Mouse (Mus musculus) hematopoietic stem cell, adult 5-6 weeks (primary cell): ENCODE results near the gene Alkbh6. TPM values are rescaled to one million over a fixed set of nuclear protein-coding genes. Genes with fewer than 3 reads are reported as not detected.

Experiments
- ATAC-seq, 2 experiments: fragments of 125-278 bp in 1 of 2; replicated peaks in 1 of 2; 2 replicates each; pipeline ENCODE4 v1.8.0; 2016 to 2017; ENCODE audit warnings: inconsistent platforms in 2 of 2, mild to moderate bottlenecking in 2 of 2, moderate number of reproducible peaks in 2 of 2, low read depth in 1 of 2, moderate TSS enrichment in 1 of 2; ENCODE audit not compliant: low FRiP score in 2 of 2, poor library complexity in 2 of 2, severe bottlenecking in 2 of 2, insufficient read depth in 1 of 2, low TSS enrichment in 1 of 2
- total RNA-seq: library from RNA; stranded (forward); fragments of 172-1452, 232-1000 nt; gene quantifications from 2 replicates; pipeline ENCODE4 v1.2.3, GENCODE M21; 2017

Alkbh6 gene
- 30.5 and 41.4 TPM in 2 replicates for total RNA-seq

GRCm38 (mm10) chr7:30308076-30309005, at the start of gene Alkbh6:
Gene Alkbh6, plus strand, starts transcription at chr7:30308717.
- peak; percentile 99 for ATAC-seq

GRCm38 (mm10) chr7:30265041-30265440, 43.5 kb upstream of the Alkbh6 start:
- ATAC-seq: no peak

GRCm38 (mm10) chr7:30265531-30265930, 43.0 kb upstream of the Alkbh6 start:
- no peak for ATAC-seq

- ATAC-seq: no peak
Observed at GRCm38 (mm10) chr7:30265935-30266334, 42.6 kb upstream of the Alkbh6 start.

- ATAC-seq: no peak
Observed at GRCm38 (mm10) chr7:30266780-30267179, 41.7 kb upstream of the Alkbh6 start.

GRCm38 (mm10) chr7:30269641-30270040, 38.9 kb upstream of the Alkbh6 start:
- ATAC-seq: no peak

- ATAC-seq: no peak
Observed at GRCm38 (mm10) chr7:30274383-30274782, 34.1 kb upstream of the Alkbh6 start.

GRCm38 (mm10) chr7:30278911-30279310, 29.6 kb upstream of the Alkbh6 start:
- ATAC-seq: no peak

GRCm38 (mm10) chr7:30279536-30279935, 29.0 kb upstream of the Alkbh6 start:
- ATAC-seq: no peak

- peak; percentile 94 to 97 for ATAC-seq
Observed at GRCm38 (mm10) chr7:30279951-30280669, 28.4 kb upstream of the Alkbh6 start, which contains the start of the genes Thap8 and Wdr62. Gene Thap8, plus strand, starts transcription at chr7:30280094. Gene Wdr62, minus strand, starts transcription at chr7:30280419.

- ATAC-seq: peak; percentile 51 to 63
Observed at GRCm38 (mm10) chr7:30280670-30281138, 27.8 kb upstream of the Alkbh6 start.

GRCm38 (mm10) chr7:30281522-30281921, 27.0 kb upstream of the Alkbh6 start:
- ATAC-seq: no peak

- ATAC-seq: no peak
Observed at GRCm38 (mm10) chr7:30282740-30283139, 25.8 kb upstream of the Alkbh6 start.

GRCm38 (mm10) chr7:30286701-30287410, 21.7 kb upstream of the Alkbh6 start:
- no peak for ATAC-seq

GRCm38 (mm10) chr7:30288046-30288445, 20.5 kb upstream of the Alkbh6 start:
- ATAC-seq: no peak

- no peak for ATAC-seq
Observed at GRCm38 (mm10) chr7:30289071-30289713, 19.3 kb upstream of the Alkbh6 start.
